Mouse (Mus musculus) brain, embryonic 14.5 days (tissue): Measurements from ENCODE around the gene Ndufc1. TPM values are rescaled to one million over a fixed set of nuclear protein-coding genes. Genes with fewer than 3 reads are reported as not detected.

Experiments
- DNase-seq: peaks from one replicate; pipeline ENCODE4 v3.0.0-alpha.2; 2011; ENCODE audit warnings: low read depth
- CTCF ChIP-seq: fragments of 200-500 bp; IDR thresholded peaks from 2 replicates; pipeline ENCODE4 v1.5.1; 2012; ENCODE audit warnings: inconsistent platforms, mild to moderate bottlenecking, moderate library complexity, borderline replicate concordance; ENCODE audit not compliant: insufficient read depth, insufficient read length; ENCODE audit errors: extremely low read depth
- POLR2A ChIP-seq: fragments of 200-500 bp; IDR thresholded peaks from 2 replicates; pipeline ENCODE4 v1.6.1; 2012; ENCODE audit warnings: mild to moderate bottlenecking, inconsistent platforms, borderline replicate concordance; ENCODE audit not compliant: poor library complexity, insufficient read depth, insufficient read length, severe bottlenecking; ENCODE audit errors: extremely low read depth
- polyA plus RNA-seq: library from polyadenylated mRNA; depleted of rRNA; stranded (reverse); fragments of >200 nt; gene quantifications from 2 replicates; pipeline ENCODE4 v1.2.3, GENCODE M21; 2012

Gene Ndufc1
- polyA plus RNA-seq, 1 experiment = 349 TPM

DNA sequence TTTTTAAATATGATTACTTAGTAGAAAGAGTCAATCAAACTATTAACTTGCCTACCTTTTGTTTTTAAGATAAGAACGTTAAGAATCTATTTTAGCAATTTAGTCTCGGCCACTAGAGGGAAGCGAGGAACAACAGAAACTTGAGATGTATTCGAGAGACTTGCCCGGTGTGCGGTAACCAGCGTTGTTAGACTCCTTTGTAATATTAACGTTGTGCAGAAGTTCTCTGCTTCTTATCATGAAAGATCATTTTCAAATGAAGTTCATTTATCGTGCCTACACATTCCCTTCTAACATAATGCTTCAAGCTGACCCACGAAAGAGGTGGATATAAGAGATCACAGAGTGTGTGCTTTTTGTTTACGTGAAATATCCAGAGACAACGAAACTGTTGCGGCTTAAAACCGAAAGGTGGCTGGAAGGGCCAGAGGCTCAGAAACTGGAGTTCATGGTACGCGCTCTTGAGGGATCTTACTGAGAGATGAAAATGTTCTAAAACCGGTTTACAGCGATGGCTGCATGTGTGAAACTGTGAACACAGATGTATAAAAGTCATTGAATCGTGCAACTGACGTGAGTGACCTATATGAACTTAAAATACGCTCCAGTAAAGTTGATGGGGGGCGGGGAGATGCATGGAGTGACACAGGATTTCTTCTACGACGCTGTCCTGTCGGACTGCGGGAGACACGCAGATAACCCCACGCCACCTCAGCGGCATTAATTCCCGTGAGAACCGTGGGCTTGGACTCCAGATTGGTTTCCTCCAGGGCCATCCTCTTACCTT lies 30.7 kb downstream of the Ndufc1 start:
- DNase-seq = peak; percentile 75
- TF ChIP-seq POLR2A = no peak
- TF ChIP-seq CTCF = peak; percentile 47; the same call in 1 of the 2 replicates

- TF ChIP-seq POLR2A (no peak), CTCF (peak; percentile 57; the same call in 1 of the 2 replicates)
Observed at GRCm38 (mm10) chr3:51375307-51376265, 33.2 kb downstream of the Ndufc1 start.

DNA sequence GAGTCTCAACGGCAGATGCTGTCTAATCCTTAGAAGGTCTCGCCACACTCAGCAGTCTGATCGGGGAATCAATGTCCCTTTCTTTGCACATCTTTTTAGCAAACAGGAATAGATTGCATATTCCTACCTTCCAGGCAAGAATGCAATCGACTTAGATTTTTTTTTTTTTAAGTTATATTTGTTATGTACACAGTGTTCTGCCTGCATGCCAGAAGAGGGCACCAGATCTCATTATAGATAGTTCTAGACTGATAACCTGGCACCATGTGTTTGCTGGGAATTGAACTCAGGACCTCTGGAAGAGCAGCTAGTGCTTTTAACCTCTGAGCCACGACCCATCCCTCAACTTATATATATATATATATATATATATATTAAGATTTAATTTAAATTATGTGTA lies 35.2 kb downstream of the Ndufc1 start:
- no peak for TF ChIP-seq POLR2A
- no peak for TF ChIP-seq CTCF
- DNase-seq = no peak

More at GRCm38 (mm10) chr3:51375307-51376265, 33.2 kb downstream of the Ndufc1 start:
- DNase-seq = peak; percentile 46

DNA sequence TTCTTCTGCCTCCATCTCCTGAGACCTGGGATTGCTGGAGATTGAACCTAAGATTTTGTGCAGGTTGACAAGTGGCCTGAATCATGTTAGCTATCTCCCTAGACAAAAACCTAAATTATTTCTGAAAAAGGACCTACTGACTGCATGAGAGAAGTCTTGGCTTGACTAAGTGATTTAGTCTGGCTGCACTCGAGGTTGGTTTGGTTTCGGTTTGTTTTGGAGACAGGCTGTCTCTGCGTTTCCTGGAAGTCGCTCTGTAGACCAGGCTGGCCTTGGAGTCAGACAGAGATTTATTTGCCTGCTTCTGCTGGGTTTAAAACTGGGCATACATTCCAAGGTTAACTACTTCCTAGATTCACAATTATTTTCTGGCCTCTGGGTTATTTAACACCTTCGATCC lies 35.9 kb downstream of the Ndufc1 start:
- TF ChIP-seq POLR2A = no peak
- TF ChIP-seq CTCF = no peak

DNA sequence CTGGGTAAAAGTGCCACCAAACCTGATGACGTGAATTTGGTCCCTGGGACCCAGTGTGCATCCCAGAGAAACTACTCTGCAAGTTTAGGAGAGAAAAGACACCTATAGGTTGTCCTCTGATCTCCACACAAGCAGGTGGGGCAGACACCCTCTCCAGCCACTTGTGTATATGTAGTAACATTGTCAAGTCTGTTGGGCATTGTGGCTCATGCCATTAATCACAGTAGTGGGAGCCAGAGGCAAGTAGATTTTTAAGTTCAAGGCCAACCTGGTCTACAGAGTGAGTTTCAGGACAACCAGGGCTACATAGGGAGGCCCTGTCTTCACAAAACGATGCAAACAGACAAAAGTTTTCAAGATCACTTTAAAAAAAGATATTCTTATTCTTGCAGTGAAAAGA lies 37.0 kb downstream of the Ndufc1 start:
- TF ChIP-seq POLR2A = no peak
- no peak for TF ChIP-seq CTCF
- no peak for DNase-seq

More for the DNA sequence above, 35.9 kb downstream of the Ndufc1 start:
- DNase-seq = no peak

DNA sequence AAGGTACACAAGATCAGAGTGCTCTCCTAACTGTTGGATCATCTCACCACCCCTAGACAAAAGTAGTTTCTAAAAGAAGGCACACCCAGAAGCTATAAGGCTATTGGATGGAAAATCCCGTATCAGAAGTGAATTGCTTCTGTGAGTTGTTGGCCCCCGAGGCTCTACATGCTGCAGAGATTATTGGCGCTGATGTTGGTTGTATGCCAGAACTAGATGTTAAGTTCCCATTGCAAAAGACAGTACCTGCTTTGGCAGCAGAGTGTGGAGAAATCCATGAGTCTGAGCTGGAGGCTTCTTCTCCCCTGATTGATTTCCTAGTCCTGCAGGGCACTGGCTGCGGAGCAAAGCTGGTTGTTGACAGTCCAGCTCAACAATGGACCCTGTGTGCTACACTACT lies 40.8 kb downstream of the Ndufc1 start:
- no peak for DNase-seq
- no peak for TF ChIP-seq CTCF
- TF ChIP-seq POLR2A = no peak

- no peak for TF ChIP-seq CTCF
- no peak for TF ChIP-seq POLR2A
- DNase-seq = peak; percentile 30
Observed at GRCm38 (mm10) chr3:51366926-51367325, 41.9 kb downstream of the Ndufc1 start.

DNA sequence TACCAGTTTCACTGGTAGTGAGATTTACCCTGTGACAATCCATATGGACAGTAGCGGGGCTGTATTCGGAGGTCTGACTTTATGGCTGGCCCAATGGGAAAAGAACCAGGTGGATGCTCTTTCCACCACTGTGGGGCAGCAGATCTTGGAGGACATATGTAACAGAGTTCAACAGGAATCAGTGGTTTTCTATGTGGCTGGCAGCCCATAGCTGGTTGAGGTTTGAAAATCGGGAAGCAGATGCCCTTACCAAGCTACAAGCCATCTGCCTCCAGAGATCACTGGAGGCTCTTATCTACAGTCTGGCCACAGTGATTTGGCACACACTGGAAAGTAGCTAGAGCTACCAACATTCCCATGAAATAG lies 43.3 kb downstream of the Ndufc1 start:
- TF ChIP-seq CTCF (no peak), POLR2A (no peak)
- DNase-seq = no peak

- TF ChIP-seq CTCF (peak; percentile 81), POLR2A (no peak)
- DNase-seq = peak; percentile 95
Observed at GRCm38 (mm10) chr3:51364703-51365516, 43.9 kb downstream of the Ndufc1 start.

DNA sequence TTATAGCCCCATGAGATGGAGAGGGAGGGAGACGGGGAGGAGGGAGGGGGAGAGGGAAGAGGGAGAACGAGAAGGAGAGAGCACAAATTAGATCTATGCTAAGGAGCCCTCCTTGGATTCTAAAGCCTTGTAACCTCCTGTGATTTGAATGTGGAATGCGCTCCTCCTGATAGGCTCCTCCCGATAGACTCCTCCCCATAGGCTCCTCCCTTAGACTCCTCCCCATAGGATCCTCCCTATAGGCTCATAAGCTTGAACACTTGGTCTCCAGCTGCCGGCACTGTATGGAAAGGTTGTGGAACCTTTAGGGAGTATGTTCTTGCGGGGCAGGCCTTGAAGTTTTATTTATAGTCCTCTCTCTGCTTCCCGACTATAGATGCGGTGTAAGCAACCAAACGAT lies 47.7 kb downstream of the Ndufc1 start:
- peak; percentile 23 for DNase-seq
- TF ChIP-seq POLR2A = no peak
- TF ChIP-seq CTCF = no peak
